Mouse (Mus musculus): Measurements from ENCODE around the gene Gm42715.

The Gm42715 gene

GRCm38 (mm10) chr7:127585031-127585430, 65.6 kb downstream of the Gm42715 start:
- no peak for DNase-seq (ENCODE audit: low spot score in 2 of 2)

- peak; percentile 27 to 62 for DNase-seq (ENCODE audit: low spot score in 2 of 2)
These were observed 66.8 kb downstream of the Gm42715 start for GRCm38 (mm10) chr7:127586149-127586548.

GRCm38 (mm10) chr7:127587196-127587595, 67.8 kb downstream of the Gm42715 start:
- no peak for DNase-seq (ENCODE audit: low spot score in 2 of 2)

- peak; percentile 96 to 97 for DNase-seq (ENCODE audit: low spot score in 2 of 2)
These were observed 68.9 kb downstream of the Gm42715 start, which contains the start of the genes Ccdc189 and Rnf40 for GRCm38 (mm10) chr7:127588011-127588871. Gene Ccdc189 (minus strand): TSS chr7:127588595. Gene Rnf40 (plus strand): TSS chr7:127588767.

GRCm38 (mm10) chr7:127588901-127589300, 69.5 kb downstream of the Gm42715 start:
- no peak for DNase-seq (ENCODE audit: low spot score in 2 of 2)

GRCm38 (mm10) chr7:127589637-127590036, 70.3 kb downstream of the Gm42715 start:
- no peak for DNase-seq (ENCODE audit: low spot score in 2 of 2)

GRCm38 (mm10) chr7:127591108-127591507, 71.7 kb downstream of the Gm42715 start:
- DNase-seq (ENCODE audit: low spot score in 2 of 2), result no peak

- no peak for DNase-seq (ENCODE audit: low spot score in 2 of 2)
These were observed 73.2 kb downstream of the Gm42715 start for GRCm38 (mm10) chr7:127592575-127592974.

- no peak for DNase-seq (ENCODE audit: low spot score in 2 of 2)
These were observed 77.4 kb downstream of the Gm42715 start for GRCm38 (mm10) chr7:127596747-127597146.

GRCm38 (mm10) chr7:127600612-127601011, 81.2 kb downstream of the Gm42715 start:
- no peak for DNase-seq (ENCODE audit: low spot score in 2 of 2)

GRCm38 (mm10) chr7:127601735-127602134, 82.4 kb downstream of the Gm42715 start:
- DNase-seq (ENCODE audit: low spot score in 2 of 2), result no peak

GRCm38 (mm10) chr7:127602903-127603302, 83.5 kb downstream of the Gm42715 start:
- no peak for DNase-seq (ENCODE audit: low spot score in 2 of 2)

- no peak for DNase-seq (ENCODE audit: low spot score in 2 of 2)
These were observed 84.9 kb downstream of the Gm42715 start for GRCm38 (mm10) chr7:127604256-127604655.

- no peak for DNase-seq (ENCODE audit: low spot score in 2 of 2)
These were observed 87.8 kb downstream of the Gm42715 start for GRCm38 (mm10) chr7:127607150-127607549.

GRCm38 (mm10) chr7:127611011-127611410, 91.6 kb downstream of the Gm42715 start:
- no peak for DNase-seq (ENCODE audit: low spot score in 2 of 2)

- no peak for DNase-seq (ENCODE audit: low spot score in 2 of 2)
These were observed 92.2 kb downstream of the Gm42715 start for GRCm38 (mm10) chr7:127611561-127611960.

GRCm38 (mm10) chr7:127613501-127613900, 94.1 kb downstream of the Gm42715 start:
- no peak for DNase-seq (ENCODE audit: low spot score in 2 of 2)

GRCm38 (mm10) chr7:127614091-127614490, 94.7 kb downstream of the Gm42715 start:
- no peak for DNase-seq (ENCODE audit: low spot score in 2 of 2)

- peak in 1 of 2 experiments; percentile 22 for DNase-seq (ENCODE audit: low spot score in 2 of 2)
These were observed 95.1 kb downstream of the Gm42715 start for GRCm38 (mm10) chr7:127614511-127614890.

- peak; percentile 17 to 32 for DNase-seq (ENCODE audit: low spot score in 2 of 2)
These were observed 95.8 kb downstream of the Gm42715 start, which contains the start of gene Zfp629 for GRCm38 (mm10) chr7:127614891-127615843. Gene Zfp629 (minus strand): TSS chr7:127615797.

GRCm38 (mm10) chr7:127616336-127616735, 97.0 kb downstream of the Gm42715 start:
- DNase-seq (ENCODE audit: low spot score in 2 of 2), result no peak
